Comparison of ENCODE assay signal across 17 mouse cellular contexts in genomic region chr2:106729951-106730564, GRCm38 (mm10). TPM values are rescaled to one million over a fixed set of nuclear protein-coding genes. Genes with fewer than 3 reads are reported as not detected.
DNase-seq lines count a peak whose midpoint lies in the region; ATAC-seq lines count a peak whose summit lies in the region.
"Had no signal": no experiment of that assay in that cellular context is flagged by ENCODE, and none has a peak within 500 bp of the region (broad histone marks: within the 10 kb centered on the region; RNA-seq: fewer than 3 reads in every experiment).

No protein-coding gene starts in this region.

- H3K27ac ChIP-seq in limb, embryonic 12.5 days: peak overlapping the region; percentile 72
- H3K27ac ChIP-seq in limb, embryonic 10.5 days: no peak overlapping the region
- no peak overlapping the region for H3K27ac ChIP-seq in intestine, embryonic 15.5 days
- H3K27ac ChIP-seq: macrophage; stomach, embryonic 15.5 days had no signal

- peaks cover 21% of the 10 kb centered on the region for H3K36me3 ChIP-seq in limb, embryonic 12.5 days
- peaks cover 29% of the 10 kb centered on the region for H3K36me3 ChIP-seq in limb, embryonic 10.5 days
- H3K36me3 ChIP-seq in intestine, embryonic 15.5 days: no peaks in the 10 kb centered on the region
- H3K36me3 ChIP-seq: G1E; stomach, embryonic 15.5 days had no signal

- intact Hi-C loops in heart, postnatal 25 days (cut with DNase I): no loop called here

- peaks cover 7% of the 10 kb centered on the region; the same call in 1 of the 2 replicates for H3K27me3 ChIP-seq in limb, embryonic 12.5 days
- no peaks in the 10 kb centered on the region for H3K27me3 ChIP-seq in limb, embryonic 10.5 days (ENCODE audit: low read depth, poor library complexity, severe bottlenecking)
- H3K27me3 ChIP-seq in intestine, embryonic 15.5 days (replicated peaks): no peaks in the 10 kb centered on the region
- H3K27me3 ChIP-seq: stomach, embryonic 15.5 days had no signal

- no peak overlapping the region for H3K9ac ChIP-seq in limb, embryonic 12.5 days (replicated peaks)
- no peak overlapping the region for H3K9ac ChIP-seq in intestine, embryonic 15.5 days
- H3K9ac ChIP-seq: stomach, embryonic 15.5 days had no signal

- no peak overlapping the region for H3K4me3 ChIP-seq in limb, embryonic 12.5 days (replicated peaks)
- no peak overlapping the region for H3K4me3 ChIP-seq in limb, embryonic 10.5 days
- H3K4me3 ChIP-seq in intestine, embryonic 15.5 days (replicated peaks): no peak overlapping the region
- H3K4me3 ChIP-seq: stomach, embryonic 15.5 days had no signal

- DNase-seq in heart, adult 11 months: peak; percentile 79
- no peak for DNase-seq in heart, postnatal 25 days (ENCODE audit: low spot score)
- no peak for DNase-seq in limb, embryonic 10.5 days (ENCODE audit: low spot score)
- DNase-seq in NIH3T3 (ENCODE audit: low read depth): peak; percentile 9
- DNase-seq in adipocyte (ENCODE audit: low spot score): no peak
- no peak for DNase-seq in cerebellum, adult 8-10 months
- DNase-seq: cerebellum, adult 11-12 months; embryo, embryonic 11 days; kidney, postnatal 10 days; thymus, postnatal 14 days had no signal

- WGBS in limb, embryonic 12.5 days: 29% methylated on average over 6 of the region's 6 CpGs
- 75% methylated on average over 6 of the region's 6 CpGs for WGBS in limb, embryonic 10.5 days
- 37% methylated on average over 6 of the region's 6 CpGs for WGBS in intestine, embryonic 15.5 days

- no peaks in the 10 kb centered on the region for H3K9me3 ChIP-seq in limb, embryonic 12.5 days
- H3K9me3 ChIP-seq in limb, embryonic 10.5 days (replicated peaks): no peaks in the 10 kb centered on the region
- no peaks in the 10 kb centered on the region for H3K9me3 ChIP-seq in intestine, embryonic 15.5 days
- H3K9me3 ChIP-seq: stomach, embryonic 15.5 days had no signal

- 0 out of 2 replicates have a peak overlapping the region, but pooled peaks have one; percentile 4 for H3K4me2 ChIP-seq in limb, embryonic 12.5 days
- H3K4me2 ChIP-seq in intestine, embryonic 15.5 days (replicated peaks): no peak overlapping the region
- H3K4me2 ChIP-seq: stomach, embryonic 15.5 days had no signal

- peaks cover 56% of the 10 kb centered on the region for H3K4me1 ChIP-seq in limb, embryonic 12.5 days (replicated peaks)
- peaks cover 35% of the 10 kb centered on the region for H3K4me1 ChIP-seq in limb, embryonic 10.5 days
- H3K4me1 ChIP-seq in intestine, embryonic 15.5 days (replicated peaks): peaks cover 12% of the 10 kb centered on the region
- H3K4me1 ChIP-seq: stomach, embryonic 15.5 days had no signal

- peak; percentile 72 for ATAC-seq in limb, embryonic 12.5 days (ENCODE audit: insufficient number of reproducible peaks, insufficient read depth, low FRiP score, low TSS enrichment, low read depth)
- ATAC-seq in intestine, embryonic 15.5 days: peak; percentile 75

RNA-seq across cellular contexts. Expression of gene Mpped2, which starts 37.0 kb away (rescaled TPM):
- 10 to 100 TPM; 18.1 to 18.7 TPM for total RNA-seq in heart, postnatal 25 days (2021)
- polyA plus RNA-seq in limb, embryonic 12.5 days (2016; fragmentation: Nextera tagmentation; extraction: Ambion mirVana): 121 and 134 TPM in 2 replicates
- 64.3 and 106 TPM in 2 replicates for polyA plus RNA-seq in limb, embryonic 10.5 days (2016; fragmentation: Nextera tagmentation; extraction: Ambion mirVana)
- 27.5 and 28.6 TPM in 2 replicates for polyA plus RNA-seq in intestine, embryonic 15.5 days (2015; fragmentation: Nextera tagmentation; extraction: Ambion mirVana)
- total RNA-seq: granulocyte monocyte progenitor cell, adult 5-6 weeks had no signal
- polyA plus RNA-seq: C2C12, G1E, macrophage had no signal

Comparison
In these comparisons a context has a peak if more than half of its experiments do, and no peak if none do; other contexts are left out.
1. DNase-seq: peak in heart, adult 11 months (single experiment) and NIH3T3 (single experiment); none in heart, postnatal 25 days (single experiment), limb, embryonic 10.5 days (single experiment), adipocyte (single experiment) and cerebellum, adult 8-10 months (single experiment).